Mouse (Mus musculus): ENCODE results near the gene Padi4. TPM values are rescaled to one million over a fixed set of nuclear protein-coding genes. Genes with fewer than 3 reads are reported as not detected.
A peak's percentile ranks its signal among the peaks of the same experiment; 100 is the strongest.

Padi4 gene
- total and polyA plus RNA-seq, 2 experiments, result 0.09 to 0.12 TPM

DNA sequence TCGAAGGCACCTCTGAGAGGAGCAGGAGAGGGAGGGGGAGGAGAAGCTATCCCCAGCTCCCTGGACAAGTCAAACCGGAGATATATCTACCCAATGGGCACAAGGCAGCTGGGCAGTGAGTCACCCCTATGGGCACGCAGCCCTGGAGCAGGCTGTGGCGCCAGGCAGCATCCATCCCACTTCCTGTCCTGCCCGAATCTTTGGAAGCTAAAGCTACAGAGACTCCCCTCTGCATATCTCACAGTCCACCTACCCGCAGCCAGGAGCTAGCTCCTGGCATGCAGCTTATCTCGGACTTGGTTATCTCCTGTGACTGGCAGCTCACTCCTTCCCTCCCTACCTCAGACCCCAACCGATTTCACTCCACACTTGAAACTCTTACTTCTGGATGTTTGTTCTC is 35.1 kb upstream of the Padi4 start:
- Histone ChIP-seq H3K79me2 (ENCODE audit: control insufficient read depth, insufficient read depth, low read length) (no peaks in the 10 kb centered on the region), H3K9ac (ENCODE audit: low read depth, low read length) (no peak overlapping the region), H3K36me3 (ENCODE audit: control insufficient read depth, insufficient read depth, low read length) (no peaks in the 10 kb centered on the region), H3K4me3 (ENCODE audit: insufficient read depth, low read depth, low read length) (no peak overlapping the region), H3K4me1 (ENCODE audit: control insufficient read depth, insufficient read depth, low read length) (peaks cover 2% of the 10 kb centered on the region; the same call in 1 of the 2 replicates), H3K27me3 (ENCODE audit: control insufficient read depth, insufficient read depth, low read length) (no peaks in the 10 kb centered on the region), H3K27ac (replicated peaks; ENCODE audit: insufficient read depth, low read depth, low read length) (no peak overlapping the region)
- DNase-seq (ENCODE audit: extremely low read depth, low read depth, low spot score), result no peak
- WGBS, result 41% methylated on average over 8 of the region's 8 CpGs
- TF ChIP-seq CTCF (IDR thresholded peaks at IDR 0.05; ENCODE audit: low read depth, low read length), result no peak
- no peak for TF ChIP-seq POLR2A (IDR thresholded peaks at IDR 0.05; ENCODE audit: extremely low read depth, insufficient read depth, low read length)

DNA sequence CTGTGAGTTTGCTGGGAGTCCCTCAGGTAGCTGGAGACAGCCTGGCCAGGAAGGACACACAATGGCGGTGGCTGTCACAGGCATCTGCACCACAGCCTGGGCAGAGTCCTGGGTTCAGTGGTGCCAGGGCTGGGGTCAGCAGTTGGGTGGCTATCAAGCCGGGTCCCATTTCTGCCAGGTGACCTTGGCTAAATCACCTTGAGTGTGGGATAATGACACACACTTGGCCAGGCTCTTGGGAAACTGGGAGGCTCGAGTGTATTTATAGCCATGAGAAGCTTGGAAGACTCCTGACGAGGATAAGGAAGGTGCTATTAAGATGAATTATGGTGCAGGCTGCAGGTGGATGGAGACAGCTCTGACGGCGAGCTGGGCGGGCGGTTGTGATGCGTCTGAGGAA is 30.6 kb upstream of the Padi4 start:
- Histone ChIP-seq H3K79me2 (ENCODE audit: control insufficient read depth, insufficient read depth, low read length) (no peaks in the 10 kb centered on the region), H3K27ac (replicated peaks; ENCODE audit: insufficient read depth, low read depth, low read length) (no peak overlapping the region), H3K9ac (ENCODE audit: low read depth, low read length) (no peak overlapping the region), H3K36me3 (ENCODE audit: control insufficient read depth, insufficient read depth, low read length) (no peaks in the 10 kb centered on the region), H3K27me3 (ENCODE audit: control insufficient read depth, insufficient read depth, low read length) (no peaks in the 10 kb centered on the region), H3K4me3 (ENCODE audit: insufficient read depth, low read depth, low read length) (no peak overlapping the region), H3K4me1 (ENCODE audit: control insufficient read depth, insufficient read depth, low read length) (no peaks in the 10 kb centered on the region)
- TF ChIP-seq CTCF (IDR thresholded peaks at IDR 0.05; ENCODE audit: low read depth, low read length) (no peak), POLR2A (IDR thresholded peaks at IDR 0.05; ENCODE audit: extremely low read depth, insufficient read depth, low read length) (no peak)
- no peak for DNase-seq (ENCODE audit: extremely low read depth, low read depth, low spot score)
- 84% methylated on average over 9 of the region's 9 CpGs for WGBS

DNA sequence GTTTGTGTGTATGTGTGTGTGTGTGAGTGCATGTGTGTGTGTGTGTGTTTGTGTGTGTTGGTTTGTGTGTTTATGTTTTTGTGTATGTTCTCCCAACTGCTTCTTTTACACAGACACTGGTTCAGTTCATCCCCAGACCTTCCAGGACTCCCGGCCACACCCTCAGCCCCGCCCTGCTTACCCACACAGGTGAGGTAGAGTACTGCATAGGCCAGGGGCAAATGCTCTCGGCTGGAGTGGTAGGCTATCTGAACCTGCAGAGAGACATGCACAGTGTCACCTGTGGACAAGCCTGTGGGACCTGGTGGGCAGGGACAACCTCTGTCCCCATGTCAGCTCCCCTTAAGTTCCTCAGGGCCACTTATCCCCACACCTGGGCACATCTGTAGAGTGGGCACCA is 27.3 kb upstream of the Padi4 start:
- no peak for DNase-seq (ENCODE audit: extremely low read depth, low read depth, low spot score)
- no peak overlapping the region for H3K9ac ChIP-seq (ENCODE audit: low read depth, low read length)
- H3K27ac ChIP-seq (replicated peaks; ENCODE audit: insufficient read depth, low read depth, low read length), result no peak overlapping the region
- H3K4me3 ChIP-seq (ENCODE audit: insufficient read depth, low read depth, low read length), result no peak overlapping the region
- no peak for TF ChIP-seq CTCF (IDR thresholded peaks at IDR 0.05; ENCODE audit: low read depth, low read length)
- TF ChIP-seq POLR2A (IDR thresholded peaks at IDR 0.05; ENCODE audit: extremely low read depth, insufficient read depth, low read length), result no peak
- WGBS, result 69% methylated on average over 3 of the region's 3 CpGs
- no peaks in the 10 kb centered on the region for H3K4me1 ChIP-seq (ENCODE audit: control insufficient read depth, insufficient read depth, low read length)
- H3K79me2 ChIP-seq (ENCODE audit: control insufficient read depth, insufficient read depth, low read length), result no peaks in the 10 kb centered on the region
- H3K27me3 ChIP-seq (ENCODE audit: control insufficient read depth, insufficient read depth, low read length), result no peaks in the 10 kb centered on the region
- no peaks in the 10 kb centered on the region for H3K36me3 ChIP-seq (ENCODE audit: control insufficient read depth, insufficient read depth, low read length)

DNA sequence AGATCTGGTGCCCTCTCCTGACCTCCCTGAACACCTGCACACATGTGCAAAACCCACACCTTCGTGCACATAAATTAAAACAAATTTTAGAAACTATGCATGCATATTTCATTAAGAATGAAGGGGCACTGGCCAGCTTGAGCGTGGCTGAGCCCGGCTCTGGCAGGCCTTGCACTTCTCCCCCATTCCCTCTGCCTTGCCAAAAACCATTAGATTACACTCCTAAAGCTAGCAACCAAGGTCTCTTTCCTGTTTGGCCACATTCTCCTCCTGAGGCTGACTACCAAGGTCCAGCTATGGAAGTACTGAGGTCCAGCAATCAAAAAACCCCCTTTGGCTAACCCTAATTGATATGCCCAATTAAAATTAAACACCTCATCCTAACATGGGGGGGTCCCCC is 22.8 kb upstream of the Padi4 start:
- TF ChIP-seq POLR2A (IDR thresholded peaks at IDR 0.05; ENCODE audit: extremely low read depth, insufficient read depth, low read length), result no peak
- TF ChIP-seq CTCF (IDR thresholded peaks at IDR 0.05; ENCODE audit: low read depth, low read length), result no peak
- Histone ChIP-seq H3K36me3 (ENCODE audit: control insufficient read depth, insufficient read depth, low read length) (no peaks in the 10 kb centered on the region), H3K4me1 (ENCODE audit: control insufficient read depth, insufficient read depth, low read length) (no peaks in the 10 kb centered on the region), H3K79me2 (ENCODE audit: control insufficient read depth, insufficient read depth, low read length) (no peaks in the 10 kb centered on the region), H3K27me3 (ENCODE audit: control insufficient read depth, insufficient read depth, low read length) (no peaks in the 10 kb centered on the region), H3K4me3 (ENCODE audit: insufficient read depth, low read depth, low read length) (no peak overlapping the region), H3K9ac (ENCODE audit: low read depth, low read length) (no peak overlapping the region), H3K27ac (replicated peaks; ENCODE audit: insufficient read depth, low read depth, low read length) (no peak overlapping the region)
- 76% methylated on average over 3 of the region's 3 CpGs for WGBS
- DNase-seq (ENCODE audit: extremely low read depth, low read depth, low spot score), result no peak

DNA sequence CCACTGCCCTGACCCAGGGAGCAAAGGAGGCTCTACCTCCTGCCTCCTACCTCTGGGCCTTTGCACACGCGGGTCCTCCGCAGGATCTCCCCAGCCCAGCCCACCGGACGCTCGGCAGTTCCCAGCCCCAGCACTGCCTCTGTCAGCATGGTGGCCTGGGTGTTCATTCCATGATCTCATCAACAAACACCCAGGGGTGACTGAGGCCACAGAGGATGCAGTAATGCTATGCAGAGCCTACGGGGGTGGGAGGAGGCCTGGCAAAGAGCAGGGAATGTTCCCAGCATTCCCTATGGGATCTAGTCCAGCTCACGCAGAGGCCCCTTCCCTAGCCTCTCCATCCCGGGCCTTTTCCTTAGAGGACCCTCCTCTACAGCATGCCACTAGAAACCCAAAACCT is 20.6 kb upstream of the Padi4 start:
- Histone ChIP-seq H3K27ac (replicated peaks; ENCODE audit: insufficient read depth, low read depth, low read length) (no peak overlapping the region), H3K79me2 (ENCODE audit: control insufficient read depth, insufficient read depth, low read length) (no peaks in the 10 kb centered on the region), H3K4me3 (ENCODE audit: insufficient read depth, low read depth, low read length) (no peak overlapping the region), H3K9ac (ENCODE audit: low read depth, low read length) (no peak overlapping the region), H3K27me3 (ENCODE audit: control insufficient read depth, insufficient read depth, low read length) (no peaks in the 10 kb centered on the region), H3K4me1 (ENCODE audit: control insufficient read depth, insufficient read depth, low read length) (no peaks in the 10 kb centered on the region), H3K36me3 (ENCODE audit: control insufficient read depth, insufficient read depth, low read length) (no peaks in the 10 kb centered on the region)
- 90% methylated on average over 9 of the region's 9 CpGs for WGBS
- no peak for DNase-seq (ENCODE audit: extremely low read depth, low read depth, low spot score)
- TF ChIP-seq POLR2A (IDR thresholded peaks at IDR 0.05; ENCODE audit: extremely low read depth, insufficient read depth, low read length), result no peak

DNA sequence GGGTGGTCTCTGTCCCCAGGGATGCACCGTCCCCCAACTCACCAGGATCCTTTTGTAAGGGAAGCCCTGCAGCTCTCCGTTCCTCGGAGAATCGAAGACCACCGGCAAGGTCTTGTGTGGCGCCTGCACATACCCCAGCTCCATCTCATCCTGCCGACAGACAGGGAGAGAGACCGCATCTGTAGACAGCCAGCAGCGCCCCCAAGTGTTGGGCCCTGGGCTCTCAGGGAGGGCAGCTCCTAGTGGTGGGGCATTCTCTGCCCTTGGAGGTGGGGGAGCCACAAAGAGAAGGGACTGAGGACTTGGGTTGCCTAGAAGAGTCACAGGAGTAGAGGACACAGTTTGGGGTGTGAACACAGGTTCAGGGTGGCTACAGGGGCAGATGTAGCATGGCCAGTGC is 19.8 kb upstream of the Padi4 start:
- Histone ChIP-seq H3K4me3 (ENCODE audit: insufficient read depth, low read depth, low read length) (no peak overlapping the region), H3K36me3 (ENCODE audit: control insufficient read depth, insufficient read depth, low read length) (no peaks in the 10 kb centered on the region), H3K9ac (ENCODE audit: low read depth, low read length) (no peak overlapping the region), H3K79me2 (ENCODE audit: control insufficient read depth, insufficient read depth, low read length) (no peaks in the 10 kb centered on the region), H3K27me3 (ENCODE audit: control insufficient read depth, insufficient read depth, low read length) (no peaks in the 10 kb centered on the region), H3K4me1 (ENCODE audit: control insufficient read depth, insufficient read depth, low read length) (no peaks in the 10 kb centered on the region), H3K27ac (replicated peaks; ENCODE audit: insufficient read depth, low read depth, low read length) (no peak overlapping the region)
- TF ChIP-seq CTCF (IDR thresholded peaks at IDR 0.05; ENCODE audit: low read depth, low read length) (peak; percentile 28; the same call in 1 of the 2 replicates), POLR2A (IDR thresholded peaks at IDR 0.05; ENCODE audit: extremely low read depth, insufficient read depth, low read length) (no peak)
- no peak for DNase-seq (ENCODE audit: extremely low read depth, low read depth, low spot score)
- WGBS, result 66% methylated on average over 9 of the region's 9 CpGs
